Mouse (Mus musculus): ENCODE results near the gene Ssbp2.

Ssbp2 gene

GRCm38 (mm10) chr13:91634123-91634522 lies 174.0 kb downstream of the Ssbp2 start:
- DNase-seq (ENCODE audit: low spot score) = peak; percentile 43

GRCm38 (mm10) chr13:91635957-91636356 lies 175.9 kb downstream of the Ssbp2 start:
- DNase-seq (ENCODE audit: low spot score) = no peak

- peak; percentile 94 for DNase-seq (ENCODE audit: low spot score)
Observed at GRCm38 (mm10) chr13:91636814-91637213, 176.7 kb downstream of the Ssbp2 start.

- DNase-seq (ENCODE audit: low spot score) = no peak
Observed at GRCm38 (mm10) chr13:91638836-91639235, 178.8 kb downstream of the Ssbp2 start.

GRCm38 (mm10) chr13:91640219-91640618 lies 180.1 kb downstream of the Ssbp2 start:
- no peak for DNase-seq (ENCODE audit: low spot score)

GRCm38 (mm10) chr13:91648240-91648639 lies 188.2 kb downstream of the Ssbp2 start:
- peak; percentile 82 for DNase-seq (ENCODE audit: low spot score)

GRCm38 (mm10) chr13:91649926-91650325 lies 189.8 kb downstream of the Ssbp2 start:
- DNase-seq (ENCODE audit: low spot score) = no peak

- no peak for DNase-seq (ENCODE audit: low spot score)
Observed at GRCm38 (mm10) chr13:91661068-91661795, 201.1 kb downstream of the Ssbp2 start.

- DNase-seq (ENCODE audit: low spot score) = peak; percentile 12
Observed at GRCm38 (mm10) chr13:91662751-91663150, 202.7 kb downstream of the Ssbp2 start.

- DNase-seq (ENCODE audit: low spot score) = no peak
Observed at GRCm38 (mm10) chr13:91673241-91673640, 213.2 kb downstream of the Ssbp2 start.

- DNase-seq (ENCODE audit: low spot score) = no peak
Observed at GRCm38 (mm10) chr13:91680764-91681437, 220.8 kb downstream of the Ssbp2 start.

- no peak for DNase-seq (ENCODE audit: low spot score)
Observed at GRCm38 (mm10) chr13:91681474-91681873, 221.4 kb downstream of the Ssbp2 start.

GRCm38 (mm10) chr13:91690118-91690517 lies 230.0 kb downstream of the Ssbp2 start:
- DNase-seq (ENCODE audit: low spot score) = no peak

GRCm38 (mm10) chr13:91693615-91694014 lies 233.5 kb downstream of the Ssbp2 start:
- no peak for DNase-seq (ENCODE audit: low spot score)

- DNase-seq (ENCODE audit: low spot score) = no peak
Observed at GRCm38 (mm10) chr13:91695406-91695805, 235.3 kb downstream of the Ssbp2 start.

GRCm38 (mm10) chr13:91696109-91696645 lies 236.1 kb downstream of the Ssbp2 start:
- DNase-seq (ENCODE audit: low spot score) = no peak

- peak; percentile 76 for DNase-seq (ENCODE audit: low spot score)
Observed at GRCm38 (mm10) chr13:91697011-91697410, 236.9 kb downstream of the Ssbp2 start.

- no peak for DNase-seq (ENCODE audit: low spot score)
Observed at GRCm38 (mm10) chr13:91702337-91702736, 242.3 kb downstream of the Ssbp2 start.

- DNase-seq (ENCODE audit: low spot score) = no peak
Observed at GRCm38 (mm10) chr13:91719487-91719886, 259.4 kb downstream of the Ssbp2 start.

GRCm38 (mm10) chr13:91723108-91723735 lies 263.1 kb downstream of the Ssbp2 start:
- peak; percentile 35 for DNase-seq (ENCODE audit: low spot score)

- DNase-seq (ENCODE audit: low spot score) = no peak
Observed at GRCm38 (mm10) chr13:91723736-91724119, 263.6 kb downstream of the Ssbp2 start.

GRCm38 (mm10) chr13:91724211-91724610 lies 264.1 kb downstream of the Ssbp2 start:
- no peak for DNase-seq (ENCODE audit: low spot score)

- no peak for DNase-seq (ENCODE audit: low spot score)
Observed at GRCm38 (mm10) chr13:91725130-91725529, 265.0 kb downstream of the Ssbp2 start.
